Comparison of ENCODE assay signal across 8 mouse cellular contexts in the genomic region with DNA sequence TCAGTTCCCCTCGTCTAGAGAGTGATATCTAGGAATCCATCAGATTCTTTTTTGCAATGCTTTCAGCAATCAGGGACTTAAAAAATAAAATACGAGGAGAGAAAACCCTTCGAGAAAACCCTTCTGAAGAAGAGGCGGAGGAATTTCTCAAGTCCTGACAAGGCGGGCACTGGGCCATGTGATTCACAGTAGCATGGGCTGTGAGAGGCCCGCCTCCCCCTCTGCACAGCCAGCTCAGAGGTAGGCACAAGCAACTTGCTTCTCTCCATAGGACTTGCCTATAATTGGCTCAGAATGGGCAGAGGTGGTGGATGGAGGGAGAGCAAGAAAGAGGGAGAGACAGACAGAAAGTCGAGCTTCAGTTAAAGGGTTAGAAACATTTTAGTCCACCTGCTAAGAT. TPM values are rescaled to one million over a fixed set of nuclear protein-coding genes. Genes with fewer than 3 reads are reported as not detected.
DNase-seq lines count a peak whose midpoint lies in the region; ATAC-seq and TF ChIP-seq lines count a peak whose summit lies in the region.

No protein-coding gene starts in this region.

- peaks cover 3% of the 10 kb centered on the region; the same call in 1 of the 2 replicates for H3K9me3 ChIP-seq in kidney, embryonic 16.5 days (ENCODE audit: low read length)
- H3K9me3 ChIP-seq in E14TG2a.4 (ENCODE audit: low read length) (no peaks in the 10 kb centered on the region), ES-E14 (ENCODE audit: control insufficient read depth, insufficient read depth, low read depth, low read length) (no peaks in the 10 kb centered on the region)
- H3K9me3 ChIP-seq in intestine, embryonic 15.5 days: no peaks in the 10 kb centered on the region

- H3K4me3 ChIP-seq in kidney, embryonic 16.5 days (ENCODE audit: low read length): no peak overlapping the region
- H3K4me3 ChIP-seq in E14TG2a.4 (replicated peaks; ENCODE audit: low read length) (peak overlapping the region; percentile 62), ES-E14 (ENCODE audit: insufficient read depth in 1 of 2, low read depth in 1 of 2, low read length in 2 of 2, poor library complexity in 1 of 2, severe bottlenecking in 1 of 2) (peak overlapping the region; percentile 57 to 59)
- no peak overlapping the region for H3K4me3 ChIP-seq in intestine, embryonic 15.5 days (replicated peaks)

- in situ Hi-C loops in ES-E14 (cut with MboI; ENCODE audit: low sequenced_read_pairs in 2 of 2, unreplicated experiment in 2 of 2): no loop called here

- H3K4me2 ChIP-seq in kidney, embryonic 16.5 days (replicated peaks; ENCODE audit: low read depth, low read length): no peak overlapping the region
- H3K4me2 ChIP-seq in intestine, embryonic 15.5 days (replicated peaks): no peak overlapping the region

- WGBS in kidney, embryonic 16.5 days: 71% methylated on average over 7 of the region's 7 CpGs
- WGBS in intestine, embryonic 15.5 days: 75% methylated on average over 7 of the region's 7 CpGs

- H3K27ac ChIP-seq in kidney, embryonic 16.5 days (ENCODE audit: low read length): no peak overlapping the region
- H3K27ac ChIP-seq in ES-E14 (ENCODE audit: insufficient read depth, low read depth, low read length, poor library complexity, severe bottlenecking): peak overlapping the region; percentile 80
- H3K27ac ChIP-seq in intestine, embryonic 15.5 days: no peak overlapping the region

- DNase-seq in kidney, postnatal 10 days: peak; percentile 23
- peak; percentile 15 for DNase-seq in ES-E14 (ENCODE audit: low read depth, low spot score)
- DNase-seq in left cerebral cortex, adult 8-10 months (ENCODE audit: low spot score in 2 of 2): peak; percentile 10 to 72
- DNase-seq in heart, adult 18-20 months: no peak
- DNase-seq in retina, postnatal 1 day: no peak

- peaks cover 28% of the 10 kb centered on the region for H3K4me1 ChIP-seq in kidney, embryonic 16.5 days (ENCODE audit: insufficient read depth, low read length)
- peaks cover 66% of the 10 kb centered on the region for H3K4me1 ChIP-seq in E14TG2a.4 (replicated peaks; ENCODE audit: low read depth, low read length)
- peaks cover 7 to 11% of the 10 kb centered on the region in 2 experiments; a peak in 3 of 4 replicates for H3K4me1 ChIP-seq in ES-E14 (ENCODE audit: control insufficient read depth in 2 of 2, insufficient read depth in 2 of 2, low read length in 2 of 2, poor library complexity in 1 of 2)
- peaks cover 5% of the 10 kb centered on the region; the same call in 1 of the 2 replicates for H3K4me1 ChIP-seq in intestine, embryonic 15.5 days (replicated peaks)

- no peak for ATAC-seq in kidney, embryonic 16.5 days (ENCODE audit: low FRiP score, low TSS enrichment)
- no peak for ATAC-seq in intestine, embryonic 15.5 days

- H3K9ac ChIP-seq in kidney, embryonic 16.5 days (replicated peaks; ENCODE audit: low read length): no peak overlapping the region
- peak overlapping the region; percentile 68; the same call in 1 of the 2 replicates for H3K9ac ChIP-seq in ES-E14 (ENCODE audit: insufficient read depth, low read depth, low read length, poor library complexity, severe bottlenecking)
- H3K9ac ChIP-seq in intestine, embryonic 15.5 days: no peak overlapping the region

- no peak for TF ChIP-seq CTCF in E14TG2a.4 (conservative IDR thresholded peaks at IDR 0.05; ENCODE audit: low read length)

- no peaks in the 10 kb centered on the region; the same call in 1 of the 2 replicates for H3K27me3 ChIP-seq in kidney, embryonic 16.5 days (ENCODE audit: insufficient read depth, low read length)
- no peaks in the 10 kb centered on the region for H3K27me3 ChIP-seq in E14TG2a.4 (ENCODE audit: insufficient read depth, low read length)
- no peaks in the 10 kb centered on the region for H3K27me3 ChIP-seq in intestine, embryonic 15.5 days (replicated peaks)

- peaks cover 3% of the 10 kb centered on the region; the same call in 1 of the 2 replicates for H3K36me3 ChIP-seq in kidney, embryonic 16.5 days (ENCODE audit: insufficient read depth, low read length)
- H3K36me3 ChIP-seq in E14TG2a.4 (ENCODE audit: insufficient read depth, low read length) (peaks cover 46% of the 10 kb centered on the region), ES-E14 (ENCODE audit: control insufficient read depth, insufficient read depth, low read length, poor library complexity, severe bottlenecking) (peaks cover 15% of the 10 kb centered on the region)
- no peaks in the 10 kb centered on the region for H3K36me3 ChIP-seq in intestine, embryonic 15.5 days

TF ChIP-seq in ES-E14, 5 proteins besides CTCF, POLR2A, EP300 and RAD21:
- TF ChIP-seq ZNF384 (IDR thresholded peaks at IDR 0.05; ENCODE audit: low read depth, low read length) (no peak), ZC3H11A (IDR thresholded peaks at IDR 0.05; ENCODE audit: borderline replicate concordance, low read depth, low read length) (no peak), HCFC1 (IDR thresholded peaks at IDR 0.05; ENCODE audit: borderline replicate concordance, insufficient read depth, low read length) (no peak), MAFK (IDR thresholded peaks at IDR 0.05; ENCODE audit: insufficient read depth, low read depth, low read length) (no peak), CHD2 (IDR thresholded peaks at IDR 0.05; ENCODE audit: low read depth, low read length) (no peak)

RNA-seq across cellular contexts. Expression of gene Fgd1, which starts 4.4 kb away (rescaled TPM):
- polyA plus RNA-seq in kidney, embryonic 16.5 days (2015; fragmentation: Nextera tagmentation; extraction: Ambion mirVana): 11.8 and 13.1 TPM in 2 replicates
- 54.3 and 56.8 TPM in 2 replicates for total RNA-seq in ES-E14 (2012; rRNA removed)
- 10 to 100 TPM; 15.6 to 18.7 (median 16.9) TPM for total RNA-seq in left cerebral cortex, adult 8-10 months (2022)
- total RNA-seq in heart, adult 18-20 months (2021): 1 to 10 TPM; 6.2 to 7.4 TPM
- 6.8 and 7.1 TPM in 2 replicates for polyA plus RNA-seq in intestine, embryonic 15.5 days (2015; fragmentation: Nextera tagmentation; extraction: Ambion mirVana)

RNA-seq across cellular contexts. Expression of gene Gnl3l, which starts 33.2 kb away (rescaled TPM):
- polyA plus RNA-seq in kidney, embryonic 16.5 days (2015; fragmentation: Nextera tagmentation; extraction: Ambion mirVana): 24.5 and 29.1 TPM in 2 replicates
- 51.9 and 63.8 TPM in 2 replicates for total RNA-seq in ES-E14 (2012; rRNA removed)
- 100 to 1,000 TPM; 204 to 216 (median 206) TPM for total RNA-seq in left cerebral cortex, adult 8-10 months (2022)
- total RNA-seq in heart, adult 18-20 months (2021): 10 to 100 TPM; 32.9 TPM
- 26.2 and 28.0 TPM in 2 replicates for polyA plus RNA-seq in intestine, embryonic 15.5 days (2015; fragmentation: Nextera tagmentation; extraction: Ambion mirVana)

RNA-seq across cellular contexts. Expression of gene Tsr2, which starts 46.0 kb away (rescaled TPM):
- polyA plus RNA-seq in kidney, embryonic 16.5 days (2015; fragmentation: Nextera tagmentation; extraction: Ambion mirVana): 43.1 and 44.7 TPM in 2 replicates
- total RNA-seq in ES-E14 (2012; rRNA removed): 15.6 and 17.1 TPM in 2 replicates
- 100 to 1,000 TPM in 1 of 4 experiments, 10 to 100 TPM in 3; 85.8 to 104 (median 93.2) TPM for total RNA-seq in left cerebral cortex, adult 8-10 months (2022)
- total RNA-seq in heart, adult 18-20 months (2021): 10 to 100 TPM; 13.7 to 16.4 TPM
- polyA plus RNA-seq in intestine, embryonic 15.5 days (2015; fragmentation: Nextera tagmentation; extraction: Ambion mirVana): 29.9 and 32.7 TPM in 2 replicates

Comparison
In these comparisons a context has a peak if more than half of its experiments do, and no peak if none do; other contexts are left out.
1. DNase-seq: peak in kidney, postnatal 10 days (single experiment), ES-E14 (single experiment) and left cerebral cortex, adult 8-10 months (2 of 2); none in heart, adult 18-20 months (0 of 2) and retina, postnatal 1 day (single experiment).
2. H3K4me3 ChIP-seq: peak in E14TG2a.4 (single experiment) and ES-E14 (2 of 2); none in kidney, embryonic 16.5 days (single experiment) and intestine, embryonic 15.5 days (single experiment).